Mouse (Mus musculus) CH12.LX (cell line): ENCODE results near the gene Slc25a41. TPM values are rescaled to one million over a fixed set of nuclear protein-coding genes. Genes with fewer than 3 reads are reported as not detected.

Experiments used
- DNase-seq: peaks from one replicate; pipeline ENCODE4 v3.0.0-alpha.2; 2013; ENCODE audit errors: extremely low read depth
- H3K27ac ChIP-seq: 2 replicates; pipeline ENCODE4 v1.5.1; 2012; ENCODE audit warnings: low read depth, mild to moderate bottlenecking, control low read depth, moderate library complexity; ENCODE audit not compliant: insufficient read depth
- H3K27me3 ChIP-seq: replicated peaks from 2 replicates; pipeline ENCODE3; 2012; ENCODE audit warnings: inconsistent platforms
- H3K36me3 ChIP-seq, 2 experiments: replicated peaks in 1 of 2; 2 replicates each; pipeline versions ENCODE3 to v1.6.1; 2012; ENCODE audit warnings: inconsistent platforms in 1 of 2, low read length in 1 of 2, mild to moderate bottlenecking in 1 of 2, mixed read lengths in 1 of 2, moderate library complexity in 1 of 2; ENCODE audit not compliant: control insufficient read depth in 1 of 2, insufficient read depth in 1 of 2
- H3K4me1 ChIP-seq, 2 experiments: 2 replicates each; pipeline ENCODE4 v1.6.1; 2012; ENCODE audit warnings: inconsistent platforms in 1 of 2, moderate library complexity in 1 of 2; ENCODE audit not compliant: insufficient read depth in 2 of 2, control insufficient read depth in 1 of 2
- H3K4me2 ChIP-seq: 2 replicates; pipeline ENCODE4 v1.6.1; 2012; ENCODE audit warnings: low read depth, mild to moderate bottlenecking, control low read depth; ENCODE audit not compliant: poor library complexity, insufficient read depth, severe bottlenecking
- H3K4me3 ChIP-seq, 3 experiments: fragments of 150-350 bp in 1 of 3; sonication (generic) in 1 of 3; replicated peaks in 1 of 3; 2 replicates each; pipeline versions ENCODE3 to v1.5.1; 2011 to 2012; ENCODE audit warnings: low read depth in 2 of 3, low read length in 2 of 3, mild to moderate bottlenecking in 2 of 3, moderate library complexity in 2 of 3, control low read depth in 1 of 3, improper control_type of control experiment in 1 of 3, inconsistent platforms in 1 of 3, mixed read lengths in 1 of 3; ENCODE audit not compliant: poor library complexity in 1 of 3
- H3K79me2 ChIP-seq: replicated peaks from 2 replicates; pipeline ENCODE4 v1.6.1; 2012; ENCODE audit warnings: mild to moderate bottlenecking, moderate library complexity; ENCODE audit not compliant: control insufficient read depth, poor library complexity, insufficient read depth, severe bottlenecking; ENCODE audit errors: extremely low read depth
- H3K9ac ChIP-seq: 2 replicates; pipeline ENCODE4 v1.6.1; 2012; ENCODE audit warnings: low read depth, mild to moderate bottlenecking, control low read depth, moderate library complexity; ENCODE audit not compliant: insufficient read depth
- H3K9me3 ChIP-seq: replicated peaks from 2 replicates; pipeline ENCODE3; 2012; ENCODE audit warnings: low read length, inconsistent platforms, mixed read lengths
- CHD1 ChIP-seq: IDR thresholded peaks from 2 replicates; pipeline ENCODE4 v1.6.1; 2012; ENCODE audit warnings: low read depth, low read length, improper control_type of control experiment, inconsistent platforms
- CHD2 ChIP-seq: IDR thresholded peaks from 2 replicates; pipeline ENCODE4 v1.6.1; 2011; ENCODE audit warnings: low read length, improper control_type of control experiment
- CTCF ChIP-seq, 2 experiments: IDR thresholded peaks in 1 of 2; conservative IDR thresholded peaks in 1 of 2; 2 replicates each; pipeline ENCODE4 v1.5.1; 2011 to 2012; ENCODE audit warnings: low read depth in 2 of 2, low read length in 2 of 2, improper control_type of control experiment in 1 of 2, inconsistent platforms in 1 of 2, mild to moderate bottlenecking in 1 of 2, moderate library complexity in 1 of 2
- E2F4 ChIP-seq: IDR thresholded peaks from 2 replicates; pipeline ENCODE4 v1.6.1; 2011; ENCODE audit warnings: low read depth, low read length, improper control_type of control experiment; ENCODE audit not compliant: insufficient replicate concordance
- ELF1 ChIP-seq: IDR thresholded peaks from 2 replicates; pipeline ENCODE4 v1.6.1; 2014; ENCODE audit warnings: low read depth, mild to moderate bottlenecking, inconsistent platforms, low read length, improper control_type of control experiment
- ETS1 ChIP-seq: conservative IDR thresholded peaks from 2 replicates; pipeline ENCODE4 v1.6.1; 2012; ENCODE audit warnings: low read depth, mild to moderate bottlenecking, inconsistent platforms, low read length, improper control_type of control experiment, moderate library complexity
- GABPA ChIP-seq: IDR thresholded peaks from 2 replicates; pipeline ENCODE4 v1.6.1; 2012; ENCODE audit warnings: low read depth, low read length, improper control_type of control experiment, inconsistent platforms; ENCODE audit not compliant: insufficient replicate concordance
- HCFC1 ChIP-seq: IDR thresholded peaks from 2 replicates; pipeline ENCODE4 v1.6.1; 2012; ENCODE audit warnings: low read depth, mild to moderate bottlenecking, inconsistent platforms, low read length, improper control_type of control experiment
- IRF4 ChIP-seq: IDR thresholded peaks from 2 replicates; pipeline ENCODE4 v1.6.1; 2014; ENCODE audit warnings: low read depth, mild to moderate bottlenecking, inconsistent platforms, low read length, improper control_type of control experiment
- JUND ChIP-seq: conservative IDR thresholded peaks from 2 replicates; pipeline ENCODE4 v1.6.1; 2011; ENCODE audit warnings: low read depth, low read length, improper control_type of control experiment
- KAT2A ChIP-seq: IDR thresholded peaks from 2 replicates; pipeline ENCODE4 v1.6.1; 2012; ENCODE audit warnings: low read length, improper control_type of control experiment, inconsistent platforms; ENCODE audit not compliant: insufficient replicate concordance
- MAZ ChIP-seq: IDR thresholded peaks from 2 replicates; pipeline ENCODE4 v1.6.1; 2012; ENCODE audit warnings: low read depth, mild to moderate bottlenecking, inconsistent platforms, low read length, improper control_type of control experiment, moderate library complexity
- MEF2A ChIP-seq: IDR thresholded peaks from 2 replicates; pipeline ENCODE4 v1.6.1; 2014; ENCODE audit warnings: low read depth, mild to moderate bottlenecking, inconsistent platforms, low read length, improper control_type of control experiment, borderline replicate concordance
- MXI1 ChIP-seq: IDR thresholded peaks from 2 replicates; pipeline ENCODE4 v1.6.1; 2011; ENCODE audit warnings: mild to moderate bottlenecking, low read depth, low read length, improper control_type of control experiment
- MYC ChIP-seq: IDR thresholded peaks from 2 replicates; pipeline ENCODE4 v1.6.1; 2011; ENCODE audit warnings: low read depth, mild to moderate bottlenecking, improper control_type of control experiment, low read length
- NELFE ChIP-seq: IDR thresholded peaks from 2 replicates; pipeline ENCODE4 v1.6.1; 2011; ENCODE audit warnings: low read depth, low read length, improper control_type of control experiment
- NRF1 ChIP-seq: IDR thresholded peaks from 2 replicates; pipeline ENCODE4 v1.6.1; 2014; ENCODE audit warnings: low read depth, mild to moderate bottlenecking, inconsistent platforms, low read length, improper control_type of control experiment, moderate library complexity
- POLR2A ChIP-seq: IDR thresholded peaks from 2 replicates; pipeline ENCODE4 v1.6.1; 2011; ENCODE audit warnings: low read depth, mild to moderate bottlenecking, improper control_type of control experiment, low read length
- POLR2AphosphoS2 ChIP-seq: IDR thresholded peaks from 2 replicates; pipeline ENCODE4 v1.6.1; 2011; ENCODE audit warnings: low read depth, low read length, improper control_type of control experiment
- RCOR1 ChIP-seq: conservative IDR thresholded peaks from 2 replicates; pipeline ENCODE4 v1.6.1; 2012; ENCODE audit warnings: low read depth, mild to moderate bottlenecking, inconsistent platforms, low read length, improper control_type of control experiment
- SIN3A ChIP-seq: IDR thresholded peaks from 2 replicates; pipeline ENCODE4 v1.6.1; 2012; ENCODE audit warnings: low read length, improper control_type of control experiment, inconsistent platforms
- SMC3 ChIP-seq: IDR thresholded peaks from 2 replicates; pipeline ENCODE4 v1.6.1; 2011; ENCODE audit warnings: low read depth, low read length, improper control_type of control experiment
- TBP ChIP-seq: conservative IDR thresholded peaks from 2 replicates; pipeline ENCODE4 v1.6.1; 2011; ENCODE audit warnings: low read depth, low read length, improper control_type of control experiment
- TCF12 ChIP-seq: IDR thresholded peaks from 2 replicates; pipeline ENCODE4 v1.6.1; 2014; ENCODE audit warnings: low read depth, mild to moderate bottlenecking, inconsistent platforms, low read length, improper control_type of control experiment
- UBTF ChIP-seq: IDR thresholded peaks from 2 replicates; pipeline ENCODE4 v1.6.1; 2012; ENCODE audit warnings: low read depth, mild to moderate bottlenecking, inconsistent platforms, low read length, improper control_type of control experiment, moderate library complexity
- USF1 ChIP-seq: IDR thresholded peaks from 2 replicates; pipeline ENCODE4 v1.6.1; 2014; ENCODE audit warnings: low read depth, mild to moderate bottlenecking, inconsistent platforms, low read length, improper control_type of control experiment
- USF2 ChIP-seq: conservative IDR thresholded peaks from 2 replicates; pipeline ENCODE4 v1.6.1; 2011; ENCODE audit warnings: low read depth, low read length, improper control_type of control experiment
- ZC3H11A ChIP-seq: IDR thresholded peaks from 2 replicates; pipeline ENCODE4 v1.6.1; 2012; ENCODE audit warnings: low read depth, mild to moderate bottlenecking, inconsistent platforms, low read length, improper control_type of control experiment
- ZMIZ1 ChIP-seq: IDR thresholded peaks from 2 replicates; pipeline ENCODE4 v1.6.1; 2012; ENCODE audit warnings: low read depth, mild to moderate bottlenecking, inconsistent platforms, low read length, improper control_type of control experiment
- dilution Hi-C: fragments of 300-500 bp; cut with MboI; formaldehyde crosslinking; loops from 2 replicates; pipeline ENCODE4 v1.14.3; 2020; ENCODE audit warnings: low sequenced_read_pairs; ENCODE audit not compliant: extremely low pct_unique_long_range_greater_than_20kb, extremely low pct_ligation_motif_present
- in situ Hi-C: fragments of 300-500 bp; cut with MboI; formaldehyde crosslinking; loops from 3 replicates; pipeline ENCODE4 v1.14.3; 2019; ENCODE audit warnings: low sequenced_read_pairs, low pct_ligation_motif_present, low pct_unique_long_range_greater_than_20kb, mixed read lengths
- polyA plus RNA-seq: library from polyadenylated mRNA; unstranded; fragments of >175 nt; gene quantifications from 2 replicates; pipeline ENCODE4 v1.2.1, GENCODE M21; 2012; ENCODE audit warnings: low read depth; ENCODE audit not compliant: insufficient read length
- total RNA-seq, 2 experiments: library from RNA; depleted of rRNA; stranded (reverse); fragments of 300-350 nt in 1 of 2; fragments of >200 nt in 1 of 2; gene quantifications; 2 replicates each; pipeline ENCODE4 v1.2.3; 2012 to 2014

The Slc25a41 gene
- total and polyA plus RNA-seq, 3 experiments: not detected

DNA sequence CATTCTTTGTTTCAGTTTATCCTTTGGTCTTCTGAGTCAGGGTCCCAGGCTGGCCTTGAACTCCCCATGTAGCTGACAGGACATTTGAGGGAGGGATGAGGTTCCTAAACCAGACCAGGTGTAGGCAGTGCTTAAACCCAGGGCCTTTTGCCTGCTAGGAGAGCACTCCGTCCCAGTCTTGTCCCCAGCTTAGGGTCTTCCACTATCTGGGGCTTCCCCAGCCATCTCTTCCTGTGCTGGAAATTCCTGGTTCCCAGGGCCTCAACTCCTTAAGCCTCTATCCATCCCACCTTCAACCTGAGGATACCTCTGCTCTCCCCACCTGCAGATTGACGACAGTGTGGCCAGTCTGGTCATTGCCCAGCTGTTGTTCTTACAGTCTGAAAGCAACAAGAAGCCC is 50.5 kb downstream of the Slc25a41 start:
- TF ChIP-seq SIN3A (no peak), UBTF (no peak), MYC (no peak), NELFE (no peak), MEF2A (no peak), ELF1 (no peak), TBP (no peak), GABPA (no peak), POLR2AphosphoS2 (no peak), RCOR1 (no peak), CHD1 (no peak), KAT2A (no peak), NRF1 (no peak)
- Histone ChIP-seq H3K4me1 (peaks cover 7 to 21% of the 10 kb centered on the region in 2 experiments; a peak in 3 of 4 replicates), H3K4me3 (peak overlapping the region; percentile 89 to 92 (median 92)), H3K27me3 (no peaks in the 10 kb centered on the region), H3K4me2 (peak overlapping the region; percentile 72), H3K9ac (peak overlapping the region; percentile 67), H3K36me3 (peaks cover 31 to 44% of the 10 kb centered on the region in 2 experiments), H3K27ac (no peak overlapping the region), H3K9me3 (no peaks in the 10 kb centered on the region), H3K79me2 (peaks cover 23% of the 10 kb centered on the region)
- dilution Hi-C loops (no loop called here), in situ Hi-C loops (loop anchor here (10.0 kb wide), 2 partner anchors 214 to 344 kb away; no protein-coding TSS in a partner anchor)
- DNase-seq: no peak

DNA sequence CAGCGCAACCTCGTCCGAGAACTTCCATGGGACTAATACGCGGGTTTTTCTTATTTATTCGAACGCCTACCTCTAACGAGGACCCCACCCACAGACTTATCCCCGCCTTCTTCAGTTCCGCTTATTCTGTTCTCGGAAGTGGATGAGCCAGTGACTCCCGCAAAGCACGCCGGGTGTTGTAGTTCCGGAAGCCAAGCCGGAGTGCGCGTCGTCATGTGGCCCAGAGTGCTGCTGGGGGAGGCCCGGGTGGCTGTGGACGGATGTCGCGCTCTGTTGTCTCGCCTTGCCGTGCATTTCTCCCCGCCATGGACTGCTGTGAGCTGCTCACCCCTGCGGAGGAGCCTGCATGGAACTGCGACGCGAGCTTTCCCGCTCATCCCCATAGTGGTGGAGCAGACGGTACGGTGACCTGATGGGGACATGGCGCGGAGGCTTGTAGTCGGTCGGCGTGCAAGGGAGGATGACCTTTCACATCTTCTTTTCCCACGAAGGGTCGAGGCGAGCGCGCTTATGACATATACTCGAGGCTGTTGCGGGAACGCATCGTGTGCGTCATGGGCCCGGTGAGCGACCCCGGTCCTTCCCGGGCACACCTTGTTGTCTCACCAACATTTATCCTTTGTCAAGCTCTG is 51.2 kb downstream of the Slc25a41 start, which contains the start of gene Clpp:
Gene Clpp (plus strand): TSS at position 191 of the 632 bp plus-strand sequence.
- DNase-seq: peak; percentile 98
- dilution Hi-C loops (no loop called here), in situ Hi-C loops (loop anchor here (10.0 kb wide), 2 partner anchors 215 to 345 kb away; no protein-coding TSS in a partner anchor)
- peaks cover 28 to 37% of the 10 kb centered on the region in 2 experiments for H3K36me3 ChIP-seq
- no peaks in the 10 kb centered on the region for H3K27me3 ChIP-seq
- H3K4me2 ChIP-seq: peak within 1 kb of the TSS; percentile 87
- no peaks in the 10 kb centered on the region for H3K9me3 ChIP-seq
- H3K4me3 ChIP-seq: peak within 1 kb of the TSS; percentile 89 to 92 (median 92)
- peak within 1 kb of the TSS; percentile 67 for H3K9ac ChIP-seq
- H3K27ac ChIP-seq: peak within 1 kb of the TSS; percentile 35
- peaks cover 23% of the 10 kb centered on the region for H3K79me2 ChIP-seq
- H3K4me1 ChIP-seq: peaks cover 7 to 19% of the 10 kb centered on the region in 2 experiments; a peak in 3 of 4 replicates
- TF ChIP-seq CTCF (conservative IDR thresholded peaks at IDR 0.05 in 1 of 2, IDR thresholded peaks at IDR 0.05 in 1 of 2; ENCODE audit: low read depth in 2 of 2, low read length in 2 of 2) (no peak), HCFC1 (peak; percentile 94), USF2 (0 out of 2 replicates have a peak, but pooled peaks have one; percentile 3), IRF4 (peak; percentile 49; the same call in 1 of the 2 replicates), RCOR1 (no peak), TBP (peak; percentile 62; the same call in 1 of the 2 replicates), POLR2A (peak; percentile 91), ZMIZ1 (peak; percentile 58), TCF12 (peak; percentile 73; the same call in 1 of the 2 replicates), MYC (peak; percentile 77), MAZ (no peak), JUND (no peak), NRF1 (0 out of 2 replicates have a peak, but pooled peaks have one; percentile 42), POLR2AphosphoS2 (peak; percentile 48; the same call in 1 of the 2 replicates), ZC3H11A (no peak), USF1 (peak; percentile 74), ETS1 (no peak), KAT2A (peak; percentile 96; the same call in 1 of the 2 replicates), MEF2A (peak; percentile 27; the same call in 1 of the 2 replicates), E2F4 (0 out of 2 replicates have a peak, but pooled peaks have one; percentile 77), CHD2 (peak; percentile 83), ELF1 (peak; percentile 98), MXI1 (peak; percentile 93), SMC3 (no peak)
